Mouse (Mus musculus): ENCODE data around the gene Bcl2. TPM values are rescaled to one million over a fixed set of nuclear protein-coding genes. Genes with fewer than 3 reads are reported as not detected.

Bcl2 gene
- polyA plus RNA-seq, 1 experiment from 2014 or later: 11.9 TPM

DNA sequence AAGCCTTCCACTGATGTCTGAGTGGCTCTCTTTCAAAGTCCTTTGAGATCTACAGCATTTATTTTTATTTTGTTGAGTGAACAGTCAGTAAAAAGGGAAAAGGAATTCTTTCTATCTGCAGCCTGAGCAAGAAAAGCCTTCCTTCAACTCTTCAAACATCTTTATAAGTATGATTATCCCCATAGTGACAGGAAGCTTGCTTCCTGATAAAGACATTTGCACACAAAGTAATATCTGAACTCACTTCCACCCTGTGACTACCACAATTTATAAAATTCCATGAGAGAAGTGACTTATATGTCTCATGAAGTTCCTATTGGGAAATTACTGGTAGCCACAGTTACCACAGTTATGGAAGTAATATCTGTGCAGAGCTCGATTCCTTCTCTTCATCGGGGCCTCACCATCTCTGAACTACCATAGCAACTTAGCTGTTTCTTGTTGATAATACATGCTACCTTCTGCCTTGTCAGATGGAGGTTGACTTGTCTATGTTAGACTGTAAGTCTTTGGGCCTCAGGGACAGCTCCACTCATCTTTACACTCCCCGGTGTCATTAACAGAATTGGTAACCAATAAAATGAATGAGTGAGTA, 82.1 kb downstream of the Bcl2 start:
- Histone ChIP-seq H3K9ac (ENCODE audit: low read depth, low read length) (no peak overlapping the region), H3K36me3 (ENCODE audit: control insufficient read depth, insufficient read depth, low read length) (no peaks in the 10 kb centered on the region), H3K4me1 (ENCODE audit: control insufficient read depth, insufficient read depth, low read length) (peaks cover 28% of the 10 kb centered on the region), H3K9me3 (ENCODE audit: control insufficient read depth, low read length) (no peaks in the 10 kb centered on the region), H3K4me2 (ENCODE audit: low read depth, low read length) (no peak overlapping the region), H3K27ac (ENCODE audit: low read length) (no peak overlapping the region), H3K27me3 (replicated peaks; ENCODE audit: control insufficient read depth, insufficient read depth, low read length) (no peaks in the 10 kb centered on the region), H3K4me3 (ENCODE audit: low read length) (no peak overlapping the region)
- no peak for ATAC-seq
- 89% methylated on average over 3 of the region's 3 CpGs for WGBS

DNA sequence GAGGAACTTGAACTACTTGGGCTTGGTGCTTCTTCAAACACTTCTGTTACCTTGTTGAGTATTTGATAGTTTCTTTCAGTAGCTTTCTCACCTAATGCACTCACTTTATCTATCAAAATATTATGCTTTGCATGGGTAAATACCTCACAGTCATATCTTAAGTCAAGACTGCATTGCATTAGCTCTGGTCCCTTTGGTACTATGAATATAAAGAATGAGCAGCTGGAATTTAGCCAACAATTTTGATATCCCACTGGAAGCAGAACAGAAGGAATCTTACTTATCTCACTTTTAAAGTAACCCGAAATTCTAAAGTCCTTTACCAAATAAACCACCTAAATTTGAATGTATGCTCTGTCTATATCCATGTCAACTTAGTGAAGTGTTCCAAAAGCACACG, 83.1 kb downstream of the Bcl2 start:
- H3K27ac ChIP-seq (ENCODE audit: low read length): peak overlapping the region; percentile 78; the same call in 1 of the 2 replicates
- no peaks in the 10 kb centered on the region for H3K27me3 ChIP-seq (replicated peaks; ENCODE audit: control insufficient read depth, insufficient read depth, low read length)
- no peak overlapping the region for H3K4me2 ChIP-seq (ENCODE audit: low read depth, low read length)
- no peaks in the 10 kb centered on the region for H3K9me3 ChIP-seq (ENCODE audit: control insufficient read depth, low read length)
- no peak overlapping the region for H3K9ac ChIP-seq (ENCODE audit: low read depth, low read length)
- WGBS: 67% methylated on average over 2 of the region's 2 CpGs
- no peaks in the 10 kb centered on the region for H3K36me3 ChIP-seq (ENCODE audit: control insufficient read depth, insufficient read depth, low read length)
- H3K4me3 ChIP-seq (ENCODE audit: low read length): no peak overlapping the region
- ATAC-seq: no peak
- peaks cover 26% of the 10 kb centered on the region for H3K4me1 ChIP-seq (ENCODE audit: control insufficient read depth, insufficient read depth, low read length)

DNA sequence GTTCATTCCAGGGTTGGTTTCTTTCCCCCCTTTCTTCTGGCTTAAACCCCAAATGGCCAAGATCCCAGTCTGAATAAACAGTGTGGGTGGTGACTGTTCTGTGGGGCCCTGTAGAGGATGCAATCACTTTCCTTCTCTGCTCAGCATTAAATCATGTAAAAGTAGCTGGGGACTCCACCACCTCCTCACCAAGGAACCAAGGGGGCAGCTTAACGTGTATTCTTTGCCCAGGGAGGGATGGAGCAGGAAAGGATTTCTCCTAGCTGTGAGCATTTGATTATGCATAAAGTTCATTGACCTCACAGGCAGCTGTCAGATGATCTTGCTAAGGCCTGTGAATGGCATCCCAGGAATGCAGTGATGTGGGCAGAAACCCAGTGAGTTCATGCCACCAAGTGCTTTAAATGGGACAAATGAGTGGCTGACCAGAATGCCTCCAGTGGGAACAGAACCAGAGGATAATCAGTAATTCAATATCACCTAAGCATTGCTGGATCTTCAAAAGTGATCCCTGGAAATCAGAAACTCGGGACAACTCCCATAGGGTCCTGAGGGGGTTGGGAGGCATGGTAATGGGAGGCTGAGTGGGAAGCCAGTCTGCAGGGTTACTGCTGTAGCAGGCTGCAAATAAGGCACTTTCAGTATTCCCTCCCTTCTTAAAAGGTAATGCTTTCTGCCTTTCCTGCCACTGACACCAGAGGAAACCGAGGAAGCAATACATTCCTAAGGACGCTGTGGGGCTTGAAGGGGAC, 84.0 kb downstream of the Bcl2 start:
- no peak overlapping the region for H3K4me3 ChIP-seq (ENCODE audit: low read length)
- peaks cover 20% of the 10 kb centered on the region for H3K4me1 ChIP-seq (ENCODE audit: control insufficient read depth, insufficient read depth, low read length)
- WGBS: 23% methylated on average over 4 of the region's 4 CpGs
- H3K27ac ChIP-seq (ENCODE audit: low read length): peak overlapping the region; percentile 78
- H3K36me3 ChIP-seq (ENCODE audit: control insufficient read depth, insufficient read depth, low read length): no peaks in the 10 kb centered on the region
- peak overlapping the region; percentile 16; the same call in 1 of the 2 replicates for H3K4me2 ChIP-seq (ENCODE audit: low read depth, low read length)
- peak; percentile 64 for ATAC-seq
- no peak overlapping the region for H3K9ac ChIP-seq (ENCODE audit: low read depth, low read length)
- H3K27me3 ChIP-seq (replicated peaks; ENCODE audit: control insufficient read depth, insufficient read depth, low read length): no peaks in the 10 kb centered on the region
- H3K9me3 ChIP-seq (ENCODE audit: control insufficient read depth, low read length): no peaks in the 10 kb centered on the region

DNA sequence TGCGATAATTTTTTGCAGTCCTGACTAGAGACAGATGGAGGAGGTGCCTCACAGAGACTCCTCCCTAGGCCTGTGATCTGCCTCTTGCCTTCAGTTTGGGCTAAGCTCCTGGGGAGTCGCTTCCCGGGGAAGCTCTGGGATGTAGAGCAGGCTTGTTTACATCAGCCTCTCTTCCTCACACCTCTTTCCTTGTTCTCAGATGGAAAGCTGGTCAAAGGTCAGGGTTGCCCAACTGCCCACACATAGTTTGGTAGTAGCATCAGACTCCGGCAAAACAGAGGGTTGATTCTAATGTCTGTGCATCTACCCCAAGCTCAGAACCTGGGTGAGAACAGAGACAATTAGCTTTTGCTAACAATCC, 84.6 kb downstream of the Bcl2 start:
- no peaks in the 10 kb centered on the region for H3K9me3 ChIP-seq (ENCODE audit: control insufficient read depth, low read length)
- H3K4me3 ChIP-seq (ENCODE audit: low read length): no peak overlapping the region
- peaks cover 20% of the 10 kb centered on the region for H3K4me1 ChIP-seq (ENCODE audit: control insufficient read depth, insufficient read depth, low read length)
- no peaks in the 10 kb centered on the region for H3K27me3 ChIP-seq (replicated peaks; ENCODE audit: control insufficient read depth, insufficient read depth, low read length)
- no peaks in the 10 kb centered on the region for H3K36me3 ChIP-seq (ENCODE audit: control insufficient read depth, insufficient read depth, low read length)
- H3K4me2 ChIP-seq (ENCODE audit: low read depth, low read length): peak overlapping the region; percentile 16; the same call in 1 of the 2 replicates
- no peak overlapping the region for H3K9ac ChIP-seq (ENCODE audit: low read depth, low read length)
- ATAC-seq: peak; percentile 74
- peak overlapping the region; percentile 78 for H3K27ac ChIP-seq (ENCODE audit: low read length)
- WGBS: 14% methylated on average over 4 of the region's 4 CpGs

DNA sequence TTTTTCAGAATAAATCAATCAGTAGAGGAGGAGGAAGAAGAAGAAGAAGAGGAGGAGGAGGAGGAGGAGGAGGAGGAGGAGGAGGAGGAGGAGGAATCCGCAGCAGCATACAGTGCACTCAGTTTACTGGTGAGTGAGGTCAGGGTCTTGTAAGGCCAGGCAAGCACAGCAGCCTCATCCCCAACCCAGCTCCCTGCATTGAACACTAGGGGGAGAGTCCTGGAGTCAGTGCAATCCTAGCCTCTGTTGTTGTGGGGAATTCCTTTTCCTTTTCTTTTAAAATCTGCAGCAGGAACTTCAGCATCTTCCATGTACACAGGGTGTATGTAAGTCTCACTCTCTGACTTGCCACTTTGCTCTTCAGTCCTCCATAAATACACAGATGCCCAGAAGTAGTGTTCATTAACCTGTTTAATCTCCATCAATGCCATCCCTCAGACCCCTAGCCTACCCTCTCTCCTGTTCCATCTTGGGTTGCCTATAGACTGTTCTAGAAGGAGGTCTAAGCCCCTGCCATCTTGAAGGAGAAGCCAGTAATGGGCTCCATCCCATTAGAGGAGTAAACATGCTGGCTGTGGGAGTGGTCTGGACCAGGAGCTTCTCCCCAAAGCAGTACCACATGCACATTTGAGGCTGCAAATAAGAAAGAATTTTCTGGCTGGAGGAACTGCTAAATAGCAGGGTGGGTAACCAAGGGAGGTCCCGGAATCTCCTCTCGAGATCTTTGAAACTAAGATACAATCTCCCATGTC, 85.2 kb downstream of the Bcl2 start:
- 36% methylated on average over 3 of the region's 3 CpGs for WGBS
- Histone ChIP-seq H3K4me2 (ENCODE audit: low read depth, low read length) (peak overlapping the region; percentile 16; the same call in 1 of the 2 replicates), H3K9me3 (ENCODE audit: control insufficient read depth, low read length) (no peaks in the 10 kb centered on the region), H3K4me3 (ENCODE audit: low read length) (no peak overlapping the region), H3K36me3 (ENCODE audit: control insufficient read depth, insufficient read depth, low read length) (no peaks in the 10 kb centered on the region), H3K4me1 (ENCODE audit: control insufficient read depth, insufficient read depth, low read length) (peaks cover 20% of the 10 kb centered on the region), H3K27ac (ENCODE audit: low read length) (peak overlapping the region; percentile 78), H3K9ac (ENCODE audit: low read depth, low read length) (no peak overlapping the region), H3K27me3 (replicated peaks; ENCODE audit: control insufficient read depth, insufficient read depth, low read length) (no peaks in the 10 kb centered on the region)
- ATAC-seq: peak; percentile 51

DNA sequence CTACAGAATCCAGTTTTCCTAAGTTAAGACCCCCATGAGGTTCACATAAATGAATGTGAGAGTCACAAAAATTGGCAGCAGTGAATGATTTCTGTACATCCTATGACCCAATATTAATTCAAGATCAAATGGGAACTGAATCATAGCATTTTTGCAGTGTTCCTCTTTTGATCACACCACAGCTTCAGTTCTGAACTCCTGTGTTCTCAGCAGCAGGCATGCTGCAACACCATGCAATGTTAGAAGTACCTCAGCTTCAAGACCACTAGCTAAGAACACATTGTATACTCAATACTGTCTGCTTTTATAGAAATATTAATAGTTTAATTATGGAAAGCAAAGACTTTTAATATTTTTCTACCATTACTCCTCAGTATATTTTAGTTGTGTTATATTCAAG, 85.8 kb downstream of the Bcl2 start:
- no peaks in the 10 kb centered on the region for H3K27me3 ChIP-seq (replicated peaks; ENCODE audit: control insufficient read depth, insufficient read depth, low read length)
- H3K4me1 ChIP-seq (ENCODE audit: control insufficient read depth, insufficient read depth, low read length): peaks cover 20% of the 10 kb centered on the region
- no peak overlapping the region for H3K27ac ChIP-seq (ENCODE audit: low read length)
- H3K9me3 ChIP-seq (ENCODE audit: control insufficient read depth, low read length): no peaks in the 10 kb centered on the region
- H3K4me2 ChIP-seq (ENCODE audit: low read depth, low read length): no peak overlapping the region
- no peak overlapping the region for H3K9ac ChIP-seq (ENCODE audit: low read depth, low read length)
- no peak for ATAC-seq
- no peaks in the 10 kb centered on the region for H3K36me3 ChIP-seq (ENCODE audit: control insufficient read depth, insufficient read depth, low read length)
- no peak overlapping the region for H3K4me3 ChIP-seq (ENCODE audit: low read length)

DNA sequence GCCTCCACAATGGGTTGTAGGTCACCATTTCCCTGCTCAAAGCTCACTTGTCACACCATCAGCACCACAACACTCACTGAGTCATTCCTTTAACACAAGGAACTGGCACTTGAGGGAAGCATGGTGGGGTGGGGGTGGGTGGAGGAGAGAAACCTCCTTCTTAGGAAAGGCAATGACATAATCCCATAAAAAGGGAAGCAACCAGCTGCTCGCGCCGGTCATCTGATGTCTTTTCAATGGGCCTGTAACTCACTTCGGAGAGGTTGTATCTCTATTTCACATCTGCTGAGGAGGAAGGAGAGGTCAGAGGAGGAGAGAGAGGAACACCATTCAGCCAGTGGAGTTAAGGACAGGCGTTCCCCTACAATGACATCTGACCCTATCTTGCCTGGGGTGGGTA, 86.8 kb downstream of the Bcl2 start:
- Histone ChIP-seq H3K27ac (ENCODE audit: low read length) (no peak overlapping the region), H3K36me3 (ENCODE audit: control insufficient read depth, insufficient read depth, low read length) (no peaks in the 10 kb centered on the region), H3K4me3 (ENCODE audit: low read length) (no peak overlapping the region), H3K4me1 (ENCODE audit: control insufficient read depth, insufficient read depth, low read length) (peaks cover 20% of the 10 kb centered on the region), H3K9ac (ENCODE audit: low read depth, low read length) (no peak overlapping the region), H3K4me2 (ENCODE audit: low read depth, low read length) (no peak overlapping the region), H3K27me3 (replicated peaks; ENCODE audit: control insufficient read depth, insufficient read depth, low read length) (no peaks in the 10 kb centered on the region), H3K9me3 (ENCODE audit: control insufficient read depth, low read length) (no peaks in the 10 kb centered on the region)
- WGBS: 61% methylated on average over 5 of the region's 5 CpGs
- ATAC-seq: no peak

DNA sequence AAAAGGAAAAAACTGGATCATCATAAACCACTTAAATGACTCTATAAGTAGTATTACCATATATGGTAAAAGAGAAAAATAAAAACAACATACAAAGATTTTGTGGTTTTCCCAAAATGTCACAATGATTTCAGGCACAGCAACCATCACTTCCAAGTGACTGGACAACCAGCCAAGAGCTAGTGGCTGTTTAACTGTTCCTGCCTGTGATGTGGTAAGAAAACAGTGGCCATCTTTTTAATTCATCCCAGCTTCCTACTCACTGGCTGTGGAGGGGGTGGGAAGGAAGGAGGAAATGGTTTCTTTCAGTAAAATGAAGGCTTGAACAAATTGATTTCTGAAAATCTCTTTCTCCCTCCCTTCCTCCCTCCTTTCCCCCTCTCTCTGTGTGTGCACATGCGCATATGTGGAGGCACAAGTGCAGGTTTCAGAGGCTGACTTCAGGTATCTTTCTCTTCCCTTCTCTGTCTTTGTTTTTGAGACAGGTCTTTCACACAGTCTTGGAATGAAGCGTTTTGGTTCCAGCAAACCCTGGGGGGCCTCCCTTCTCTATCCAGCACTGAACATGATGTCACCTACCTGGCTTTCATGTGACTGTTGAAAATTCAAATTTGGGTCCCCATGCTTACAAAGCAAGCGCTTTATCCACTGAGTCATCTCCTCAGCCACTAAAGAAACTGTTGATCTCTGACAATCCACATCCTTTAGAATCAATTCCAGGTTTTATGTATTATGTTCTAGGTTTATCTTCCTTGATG, 93.7 kb downstream of the Bcl2 start:
- Histone ChIP-seq H3K27ac (ENCODE audit: low read length) (no peak overlapping the region), H3K9ac (ENCODE audit: low read depth, low read length) (no peak overlapping the region), H3K4me1 (ENCODE audit: control insufficient read depth, insufficient read depth, low read length) (no peaks in the 10 kb centered on the region), H3K36me3 (ENCODE audit: control insufficient read depth, insufficient read depth, low read length) (no peaks in the 10 kb centered on the region), H3K27me3 (replicated peaks; ENCODE audit: control insufficient read depth, insufficient read depth, low read length) (no peaks in the 10 kb centered on the region), H3K4me2 (ENCODE audit: low read depth, low read length) (no peak overlapping the region), H3K9me3 (ENCODE audit: control insufficient read depth, low read length) (no peaks in the 10 kb centered on the region), H3K4me3 (ENCODE audit: low read length) (no peak overlapping the region)
- ATAC-seq: no peak
- WGBS: 84% methylated on average over 3 of the region's 3 CpGs

DNA sequence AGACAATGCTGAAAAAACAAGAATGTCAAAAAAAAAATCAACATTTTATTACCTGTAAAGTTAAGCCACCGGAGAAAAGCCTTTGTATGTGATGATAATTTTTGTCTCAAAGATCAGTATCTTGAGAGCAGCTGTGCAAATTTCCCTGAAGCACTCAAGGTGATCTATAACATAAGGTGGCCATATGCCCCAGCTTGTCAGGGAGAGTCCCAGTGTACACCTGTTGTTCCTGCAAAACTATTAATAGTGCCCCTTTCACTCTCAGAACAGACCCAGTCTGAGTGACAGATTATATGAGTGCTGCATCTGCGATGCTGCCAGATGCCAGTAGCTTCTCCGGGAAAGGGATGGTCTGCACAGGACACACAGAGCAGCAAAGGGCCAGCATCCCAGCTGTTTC, 95.3 kb downstream of the Bcl2 start:
- H3K9me3 ChIP-seq (ENCODE audit: control insufficient read depth, low read length): no peaks in the 10 kb centered on the region
- no peak overlapping the region for H3K4me2 ChIP-seq (ENCODE audit: low read depth, low read length)
- no peak overlapping the region for H3K4me3 ChIP-seq (ENCODE audit: low read length)
- ATAC-seq: peak; percentile 26; the same call in 1 of the 2 replicates
- no peak overlapping the region for H3K9ac ChIP-seq (ENCODE audit: low read depth, low read length)
- H3K36me3 ChIP-seq (ENCODE audit: control insufficient read depth, insufficient read depth, low read length): no peaks in the 10 kb centered on the region
- 65% methylated on average over 3 of the region's 3 CpGs for WGBS
- no peak overlapping the region for H3K27ac ChIP-seq (ENCODE audit: low read length)
- H3K27me3 ChIP-seq (replicated peaks; ENCODE audit: control insufficient read depth, insufficient read depth, low read length): no peaks in the 10 kb centered on the region
- no peaks in the 10 kb centered on the region for H3K4me1 ChIP-seq (ENCODE audit: control insufficient read depth, insufficient read depth, low read length)
